Mouse (Mus musculus) megakaryocyte-erythroid progenitor cell, adult 5-6 weeks (primary cell): ENCODE measurements around the gene P2rx2. TPM values are rescaled to one million over a fixed set of nuclear protein-coding genes. Genes with fewer than 3 reads are reported as not detected.

Experiments used
- ATAC-seq: replicated peaks from 2 replicates; pipeline ENCODE4 v1.8.0; 2016; ENCODE audit warnings: mild to moderate bottlenecking, inconsistent platforms; ENCODE audit not compliant: severe bottlenecking, poor library complexity, low FRiP score, low TSS enrichment
- total RNA-seq, 2 experiments: library from RNA; stranded (forward) in 1 of 2; stranded (reverse) in 1 of 2; fragments of 200-1000, 215-1000 nt in 1 of 2; fragments of >200 nt in 1 of 2; fragmentation: Nextera tagmentation in 1 of 2; gene quantifications; 2 replicates each; pipeline ENCODE4 v1.2.3; 2014 to 2017

The P2rx2 gene
- total RNA-seq, 2 experiments from 2014 or later = not detected

- no peak for ATAC-seq
Measured at GRCm38 (mm10) chr5:110344524-110344923, 1.5 kb upstream of the P2rx2 start, which contains the start of gene Lrcol1. Gene Lrcol1 (plus strand): TSS chr5:110344730.

GRCm38 (mm10) chr5:110338792-110339191, 4.2 kb downstream of the P2rx2 start:
- no peak for ATAC-seq

- ATAC-seq = no peak
Measured at GRCm38 (mm10) chr5:110330508-110330907, 12.5 kb downstream of the P2rx2 start.

- ATAC-seq = no peak
Measured at GRCm38 (mm10) chr5:110313127-110313526, 29.9 kb downstream of the P2rx2 start.

- ATAC-seq = no peak
Measured at GRCm38 (mm10) chr5:110308861-110309260, 34.2 kb downstream of the P2rx2 start.

- ATAC-seq = no peak
Measured at GRCm38 (mm10) chr5:110300591-110300990, 42.4 kb downstream of the P2rx2 start.

GRCm38 (mm10) chr5:110296637-110297036, 46.4 kb downstream of the P2rx2 start:
- no peak for ATAC-seq

GRCm38 (mm10) chr5:110291649-110292048, 51.4 kb downstream of the P2rx2 start:
- ATAC-seq = peak; percentile 49

Other genes starting within 250 kb of the P2rx2 start
- gene Gm35315, start 248.8 kb downstream of the P2rx2 start, total RNA-seq (2014; fragmentation: Nextera tagmentation) = 3.3 and 5.4 TPM in 2 replicates
- 1.4 and 4.0 TPM in 2 replicates for gene Gm35315, start 248.8 kb downstream of the P2rx2 start, total RNA-seq (2017)
- gene Plcxd1, start 243.2 kb downstream of the P2rx2 start, total RNA-seq (2014; fragmentation: Nextera tagmentation) = not detected in 2 replicates
- 0.50 TPM in 1 of 2 replicates, not detected in the other for gene Plcxd1, start 243.2 kb downstream of the P2rx2 start, total RNA-seq (2017)
- gene Gtpbp6, start 235.0 kb downstream of the P2rx2 start, total RNA-seq (2014; fragmentation: Nextera tagmentation) = 27.2 and 35.0 TPM in 2 replicates
- gene Gtpbp6, start 235.0 kb downstream of the P2rx2 start, total RNA-seq (2017) = 14.5 and 32.6 TPM in 2 replicates
- gene Zfp605, start 233.1 kb downstream of the P2rx2 start, total RNA-seq (2014; fragmentation: Nextera tagmentation) = 4.1 and 10.3 TPM in 2 replicates
- gene Zfp605, start 233.1 kb downstream of the P2rx2 start, total RNA-seq (2017) = 8.2 and 8.9 TPM in 2 replicates
- gene Chfr, start 207.4 kb downstream of the P2rx2 start, total RNA-seq (2014; fragmentation: Nextera tagmentation) = 32.4 and 33.7 TPM in 2 replicates
- gene Chfr, start 207.4 kb downstream of the P2rx2 start, total RNA-seq (2017) = 39.9 and 60.4 TPM in 2 replicates
- 20.2 and 25.2 TPM in 2 replicates for gene Golga3, start 166.5 kb downstream of the P2rx2 start, total RNA-seq (2014; fragmentation: Nextera tagmentation)
- gene Golga3, start 166.5 kb downstream of the P2rx2 start, total RNA-seq (2017) = 38.9 and 45.3 TPM in 2 replicates
- 27.2 and 30.6 TPM in 2 replicates for gene Ankle2, start 112.2 kb downstream of the P2rx2 start, total RNA-seq (2014; fragmentation: Nextera tagmentation)
- gene Ankle2, start 112.2 kb downstream of the P2rx2 start, total RNA-seq (2017) = 48.1 and 52.9 TPM in 2 replicates
- gene Pgam5, start 73.3 kb downstream of the P2rx2 start, total RNA-seq (2014; fragmentation: Nextera tagmentation) = 52.9 and 53.2 TPM in 2 replicates
- 45.3 and 53.1 TPM in 2 replicates for gene Pgam5, start 73.3 kb downstream of the P2rx2 start, total RNA-seq (2017)
- 14.6 and 42.8 TPM in 2 replicates for gene Pxmp2, start 57.0 kb downstream of the P2rx2 start, total RNA-seq (2014; fragmentation: Nextera tagmentation)
- 15.4 and 18.7 TPM in 2 replicates for gene Pxmp2, start 57.0 kb downstream of the P2rx2 start, total RNA-seq (2017)
- gene Pole, start 56.9 kb downstream of the P2rx2 start, total RNA-seq (2014; fragmentation: Nextera tagmentation) = 124 and 127 TPM in 2 replicates
- 45.6 and 51.5 TPM in 2 replicates for gene Pole, start 56.9 kb downstream of the P2rx2 start, total RNA-seq (2017)
- not detected in 2 replicates for gene Lrcol1, start 1.5 kb upstream of the P2rx2 start, total RNA-seq (2014; fragmentation: Nextera tagmentation)
- gene Lrcol1, start 1.5 kb upstream of the P2rx2 start, total RNA-seq (2017) = not detected in 2 replicates
- 32.2 and 37.6 TPM in 2 replicates for gene Fbrsl1, start 105.3 kb upstream of the P2rx2 start, total RNA-seq (2014; fragmentation: Nextera tagmentation)
- gene Fbrsl1, start 105.3 kb upstream of the P2rx2 start, total RNA-seq (2017) = 3.1 and 9.8 TPM in 2 replicates
- not detected in 2 replicates for gene Galnt9, start 201.1 kb upstream of the P2rx2 start, total RNA-seq (2014; fragmentation: Nextera tagmentation)
- gene Galnt9, start 201.1 kb upstream of the P2rx2 start, total RNA-seq (2017) = not detected in 2 replicates